Mouse (Mus musculus): Measurements from ENCODE around the gene Olfr403.
"Not testable (repeated sequence)": the region's sequence is repeated elsewhere in the genome, so short reads cannot be mapped to it uniquely, and the experiment has no call there.

Olfr403 gene

DNA sequence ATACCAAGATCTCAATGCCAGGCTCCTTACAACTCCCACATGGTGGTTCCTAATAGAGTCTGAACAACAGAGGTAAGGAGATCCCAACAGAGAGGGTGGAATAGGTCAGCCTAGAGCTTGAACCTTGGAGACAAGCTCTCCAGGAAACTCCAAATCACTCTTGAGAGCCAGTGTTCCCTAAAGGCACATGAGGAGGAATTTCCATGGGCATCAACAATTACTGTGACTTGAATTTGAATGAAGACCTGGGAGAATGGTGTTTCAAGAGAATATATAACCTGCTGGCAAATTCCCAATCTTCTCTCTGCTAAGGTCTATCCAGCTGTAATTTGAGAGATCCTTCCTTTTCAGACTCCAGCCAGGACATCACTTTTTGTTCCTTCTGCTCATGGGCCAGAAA is at the start of gene Olfr403:
Gene Olfr403 (plus strand): TSS at position 301 of the 400 bp plus-strand sequence.
- no peak for DNase-seq (ENCODE audit: low read depth)

DNA sequence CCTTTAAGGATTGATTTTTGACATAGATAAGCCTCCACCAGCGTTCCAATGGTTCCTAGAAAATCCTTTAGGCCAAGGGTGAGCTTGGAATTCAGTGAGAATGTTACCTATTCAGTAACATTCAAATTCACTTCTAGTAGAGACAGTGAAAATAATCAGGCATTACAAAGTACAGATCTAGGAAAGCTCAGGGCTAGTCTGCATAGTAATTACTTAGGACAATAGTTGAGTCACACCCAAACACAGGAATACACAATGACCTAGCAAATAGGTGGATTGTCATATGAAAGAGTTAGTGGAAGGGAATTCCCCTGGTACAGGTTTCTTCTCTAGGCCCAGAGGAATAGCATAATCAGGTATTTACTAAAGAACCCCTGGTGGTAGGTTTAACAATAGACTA is 46.0 kb upstream of the Olfr403 start:
- DNase-seq (ENCODE audit: low read depth): not testable (repeated sequence)

DNA sequence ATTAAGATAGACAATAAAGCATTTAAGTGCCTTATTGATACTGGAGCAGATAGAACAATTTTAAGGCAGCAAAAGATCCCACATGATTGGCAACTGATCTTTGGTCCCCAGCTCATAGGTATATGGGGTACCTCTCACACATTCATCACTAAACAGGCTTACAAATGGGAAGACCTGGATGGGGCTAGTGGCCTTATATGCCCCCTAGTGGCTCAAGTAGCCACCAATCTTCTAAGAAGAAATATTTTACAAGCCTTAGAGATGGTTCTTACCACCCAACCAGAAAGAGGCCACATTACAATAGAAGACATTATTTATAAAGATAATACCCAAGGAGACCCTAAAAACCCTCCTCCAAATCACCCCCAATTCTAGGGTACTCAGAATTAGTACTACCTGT is 40.2 kb upstream of the Olfr403 start:
- no peak for DNase-seq (ENCODE audit: low read depth)

DNA sequence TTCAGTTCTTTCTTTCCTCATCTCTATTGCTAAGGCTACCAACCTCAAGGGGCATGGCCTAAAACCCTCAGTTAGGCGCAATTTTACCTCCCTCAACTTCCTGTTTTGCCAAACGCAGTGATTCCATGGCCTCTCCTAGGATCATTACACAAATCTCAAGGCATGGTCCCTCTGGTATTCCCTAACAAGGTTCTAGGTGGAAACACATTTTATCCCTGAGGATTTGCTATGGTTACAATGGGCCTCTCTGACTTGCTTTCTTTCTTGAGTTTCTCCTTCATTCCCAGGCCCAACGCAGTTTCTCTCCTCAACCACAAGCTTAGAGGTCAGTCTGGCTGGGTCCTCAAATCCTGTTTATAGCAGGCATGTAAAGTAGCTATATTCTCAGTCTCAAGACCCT is 32.8 kb upstream of the Olfr403 start, which contains the start of gene Olfr402:
Gene Olfr402 (plus strand): TSS at position 301 of the 400 bp plus-strand sequence.
- no peak for DNase-seq (ENCODE audit: low read depth)

DNA sequence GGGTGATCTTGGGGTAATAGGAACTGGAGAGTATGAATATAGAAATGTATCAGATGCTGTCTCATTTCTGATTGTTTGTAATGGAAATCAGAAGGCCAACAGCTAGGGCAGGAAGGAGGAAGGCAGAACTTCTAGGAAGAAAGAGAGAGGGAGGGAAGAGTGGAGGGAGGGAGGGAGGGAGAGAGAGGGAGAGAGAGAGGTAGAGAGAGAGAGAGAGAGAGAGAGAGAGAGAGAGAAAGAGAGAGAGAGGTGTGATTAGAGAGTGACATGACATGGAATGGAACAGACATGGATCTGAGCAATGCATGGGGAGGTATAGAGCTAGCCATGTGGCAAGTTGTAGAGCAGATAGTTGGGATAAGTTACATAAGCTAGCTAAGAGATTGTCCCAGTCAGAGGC is 17.3 kb upstream of the Olfr403 start:
- DNase-seq (ENCODE audit: low read depth): no peak

DNA sequence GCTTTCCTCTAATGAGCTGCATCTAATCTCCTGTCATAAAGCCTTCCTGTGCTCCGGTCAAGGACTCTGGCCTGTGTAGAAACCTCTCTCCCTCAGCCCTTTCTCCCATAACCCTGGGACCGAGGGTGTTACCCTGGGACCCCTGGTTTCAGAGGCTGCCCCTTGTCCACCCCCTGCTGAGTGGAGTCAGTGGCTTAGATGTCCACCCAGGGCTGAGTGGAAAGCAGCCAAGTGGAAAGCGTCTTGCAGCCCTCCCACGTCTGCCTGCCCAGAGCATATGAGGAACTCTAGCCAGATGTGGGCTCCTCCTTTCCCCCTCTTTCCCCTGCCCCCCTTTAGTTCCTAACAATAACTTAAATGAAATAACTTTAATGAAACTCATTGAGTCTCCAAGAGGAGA is 2.9 kb upstream of the Olfr403 start:
- no peak for DNase-seq (ENCODE audit: low read depth)

DNA sequence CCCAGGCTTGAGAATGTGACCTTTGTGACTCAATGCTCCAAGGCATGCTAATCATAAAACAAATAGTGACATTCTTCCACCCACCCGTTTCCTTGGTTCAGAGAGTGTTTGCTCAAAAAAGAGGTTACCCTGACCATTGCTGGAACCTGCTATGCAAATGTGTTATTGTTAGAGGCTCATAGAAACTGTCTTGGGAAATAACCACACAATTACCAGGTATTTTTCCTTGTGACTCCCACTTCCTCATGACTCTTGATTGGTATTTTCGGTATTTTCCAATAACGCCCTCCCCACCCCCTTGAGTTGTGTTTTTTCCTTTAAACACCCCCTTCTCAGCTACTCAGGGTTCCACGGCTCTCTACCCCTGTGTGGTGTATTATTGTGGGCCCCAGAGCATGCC is 2.3 kb upstream of the Olfr403 start:
- no peak for DNase-seq (ENCODE audit: low read depth)

DNA sequence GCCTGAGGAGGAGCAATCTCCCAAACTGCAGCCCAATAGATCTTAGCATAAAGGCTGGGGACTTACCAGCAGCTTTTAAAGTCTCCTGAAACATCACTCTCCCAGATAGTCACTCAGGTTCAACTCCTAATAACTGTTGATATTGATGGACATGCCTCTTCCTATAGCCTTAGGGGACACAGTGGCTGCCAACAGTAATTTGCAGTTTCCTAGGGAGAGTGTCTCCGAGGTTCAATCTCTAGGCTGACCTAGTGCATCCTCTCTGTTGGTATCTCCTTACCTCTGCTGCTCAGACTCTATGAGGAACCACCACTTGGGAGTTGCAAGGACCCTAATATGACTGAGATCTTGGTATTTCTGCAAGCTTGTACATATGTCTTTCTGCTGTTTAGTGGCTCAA is 25.2 kb downstream of the Olfr403 start, which contains the start of gene Olfr43:
Gene Olfr43 (minus strand): TSS at position 101 of the 400 bp plus-strand sequence.
- DNase-seq (ENCODE audit: low read depth): no peak

DNA sequence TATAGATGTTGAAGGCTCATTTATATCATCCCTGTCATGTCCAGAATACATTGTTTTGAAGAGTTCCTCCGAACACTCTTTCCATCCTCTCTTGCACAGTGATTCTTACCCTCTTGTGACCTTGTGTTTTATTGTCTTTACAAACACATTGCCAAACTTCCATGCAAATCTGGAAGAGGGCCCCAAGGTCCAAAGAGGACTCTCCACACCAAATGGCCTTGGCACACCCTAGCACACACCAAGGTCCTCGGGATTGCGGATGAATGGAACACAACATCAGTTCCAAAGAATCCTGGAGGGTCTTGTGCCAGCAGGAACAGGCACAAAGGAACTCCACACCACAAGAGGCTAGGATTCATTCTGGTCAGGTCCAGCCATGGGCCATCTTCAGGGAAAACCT is 55.2 kb downstream of the Olfr403 start:
- no peak for DNase-seq (ENCODE audit: low read depth)
